Mouse (Mus musculus) testis, adult 2 months (tissue): ENCODE data around the gene Lcmt1. TPM values are rescaled to one million over a fixed set of nuclear protein-coding genes. Genes with fewer than 3 reads are reported as not detected.

ENCODE experiments used
- H3K27ac ChIP-seq: fragments of 200-500 bp; 2 replicates; pipeline ENCODE4 v1.5.1; 2012; ENCODE audit warnings: low read depth, low read length; ENCODE audit not compliant: control insufficient read depth, insufficient read depth
- H3K27me3 ChIP-seq: fragments of 200-500 bp; 2 replicates; pipeline ENCODE4 v1.6.1; 2012; ENCODE audit warnings: mild to moderate bottlenecking, low read length, moderate library complexity; ENCODE audit not compliant: control insufficient read depth, insufficient read depth
- H3K36me3 ChIP-seq: fragments of 200-500 bp; 2 replicates; pipeline ENCODE4 v1.6.1; 2012; ENCODE audit warnings: mild to moderate bottlenecking, low read length; ENCODE audit not compliant: control insufficient read depth, insufficient read depth
- H3K4me1 ChIP-seq: fragments of 200-500 bp; 2 replicates; pipeline ENCODE4 v1.6.1; 2012; ENCODE audit warnings: low read length; ENCODE audit not compliant: control insufficient read depth, insufficient read depth
- H3K4me3 ChIP-seq: fragments of 200-500 bp; 2 replicates; pipeline ENCODE4 v1.5.1; 2012; ENCODE audit warnings: low read depth, mild to moderate bottlenecking, low read length, moderate library complexity, mixed read lengths; ENCODE audit not compliant: control insufficient read depth
- CTCF ChIP-seq: fragments of 200-500 bp; IDR thresholded peaks from 2 replicates; pipeline ENCODE4 v1.5.1; 2012; ENCODE audit warnings: low read depth, mild to moderate bottlenecking, inconsistent platforms, low read length, moderate library complexity; ENCODE audit not compliant: control insufficient read depth, insufficient read depth, insufficient replicate concordance
- POLR2A ChIP-seq: fragments of 200-500 bp; IDR thresholded peaks from 2 replicates; pipeline ENCODE4 v1.6.1; 2012; ENCODE audit warnings: low read depth, mild to moderate bottlenecking, inconsistent platforms, low read length, moderate library complexity; ENCODE audit not compliant: control insufficient read depth
- polyA plus RNA-seq: library from polyadenylated mRNA; depleted of rRNA; stranded (reverse); fragments of >200 nt; gene quantifications from 2 replicates; pipeline ENCODE4 v1.2.3, GENCODE M21; 2012

The Lcmt1 gene
- polyA plus RNA-seq, 1 experiment, result 33.6 TPM

DNA sequence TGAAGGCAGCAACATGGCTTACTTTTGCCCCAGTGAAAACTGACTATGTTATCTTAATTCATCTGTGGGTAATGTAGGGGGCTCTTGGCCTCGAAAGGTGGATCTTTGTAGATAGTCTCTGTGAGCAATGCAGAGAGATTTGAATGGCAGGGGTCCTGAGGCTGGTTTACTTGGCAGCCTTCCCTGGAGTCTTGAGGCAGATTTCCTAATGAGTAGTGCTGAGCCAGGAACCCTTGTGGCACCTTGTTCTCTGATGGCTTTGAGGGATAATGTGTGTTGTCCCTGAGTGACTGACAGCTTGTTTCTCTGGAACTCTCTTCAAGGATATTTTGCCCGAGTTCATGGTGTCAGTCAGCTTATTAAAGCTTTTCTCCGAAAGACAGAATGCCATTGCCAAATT is 31.5 kb downstream of the Lcmt1 start:
- Histone ChIP-seq H3K36me3 (peaks cover 2% of the 10 kb centered on the region; the same call in 1 of the 2 replicates), H3K4me3 (no peak overlapping the region), H3K4me1 (no peaks in the 10 kb centered on the region), H3K27me3 (no peaks in the 10 kb centered on the region), H3K27ac (no peak overlapping the region)
- TF ChIP-seq CTCF (no peak), POLR2A (no peak)

DNA sequence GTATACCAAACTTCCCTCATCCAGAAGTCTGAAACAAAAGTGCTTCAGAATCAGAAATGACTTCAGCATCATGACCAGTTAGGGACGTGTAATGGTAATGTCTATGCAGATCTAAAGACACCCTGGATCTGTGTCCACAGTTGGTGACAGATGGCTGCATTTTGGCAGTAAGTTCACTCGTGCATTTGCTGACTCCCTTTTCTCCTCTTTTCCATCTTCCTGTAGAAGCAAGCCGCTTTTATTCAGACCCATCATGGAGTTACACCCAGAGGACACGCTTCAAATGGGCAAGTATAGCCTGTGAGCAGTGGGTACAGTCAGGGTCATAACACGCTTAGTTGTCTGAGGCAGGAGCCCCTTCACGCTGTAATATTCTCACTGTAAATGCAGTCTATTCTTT is 34.6 kb downstream of the Lcmt1 start:
- no peak overlapping the region for H3K27ac ChIP-seq
- TF ChIP-seq POLR2A (no peak), CTCF (no peak)
- no peaks in the 10 kb centered on the region for H3K4me1 ChIP-seq
- no peak overlapping the region for H3K4me3 ChIP-seq
- H3K36me3 ChIP-seq, result peaks cover 2% of the 10 kb centered on the region; the same call in 1 of the 2 replicates
- H3K27me3 ChIP-seq, result no peaks in the 10 kb centered on the region

DNA sequence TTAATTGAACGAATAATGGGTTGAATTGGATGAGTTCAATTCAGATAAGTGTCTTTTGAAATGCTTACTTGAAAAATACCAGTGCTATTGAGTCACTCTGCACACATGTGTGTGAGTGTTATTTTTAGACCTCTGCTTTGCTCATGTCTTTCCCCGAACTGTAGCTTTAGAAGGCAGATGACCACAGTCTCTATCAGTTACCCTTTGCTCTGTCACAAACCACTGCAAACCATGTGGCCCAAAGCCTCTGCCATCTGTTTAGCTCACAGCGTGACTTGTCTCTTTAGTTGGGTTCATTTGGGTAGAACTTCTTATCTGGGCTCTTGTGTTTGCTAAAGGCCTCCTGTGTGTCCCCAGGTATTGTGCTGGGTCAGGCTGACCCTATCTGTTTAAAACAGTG is 36.0 kb downstream of the Lcmt1 start:
- Histone ChIP-seq H3K36me3 (peaks cover 2% of the 10 kb centered on the region; the same call in 1 of the 2 replicates), H3K4me3 (no peak overlapping the region), H3K27me3 (no peaks in the 10 kb centered on the region), H3K4me1 (no peaks in the 10 kb centered on the region), H3K27ac (no peak overlapping the region)
- no peak for TF ChIP-seq CTCF
- TF ChIP-seq POLR2A, result no peak

DNA sequence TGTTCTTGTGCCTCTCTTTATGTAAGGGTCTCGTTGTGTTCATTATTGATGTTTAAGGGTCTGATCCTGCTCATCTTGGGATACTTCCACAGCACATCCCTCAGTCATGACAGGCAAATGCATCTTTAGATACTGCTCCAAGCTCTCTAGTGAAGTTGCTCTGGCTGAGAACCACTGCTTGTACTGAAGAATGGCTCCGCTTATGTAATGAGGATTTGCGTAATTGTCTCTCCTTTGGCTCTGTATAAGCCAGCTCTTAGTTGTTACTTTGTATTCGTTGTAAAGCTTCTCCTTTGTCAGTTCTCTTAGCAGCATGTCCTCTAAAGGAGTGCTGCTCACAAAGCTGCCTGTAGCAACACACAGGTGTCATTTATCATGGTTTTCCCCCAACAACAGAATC is 37.4 kb downstream of the Lcmt1 start:
- Histone ChIP-seq H3K27ac (no peak overlapping the region), H3K4me3 (no peak overlapping the region), H3K4me1 (no peaks in the 10 kb centered on the region), H3K36me3 (peaks cover 2% of the 10 kb centered on the region; the same call in 1 of the 2 replicates), H3K27me3 (no peaks in the 10 kb centered on the region)
- TF ChIP-seq POLR2A, result no peak
- no peak for TF ChIP-seq CTCF

DNA sequence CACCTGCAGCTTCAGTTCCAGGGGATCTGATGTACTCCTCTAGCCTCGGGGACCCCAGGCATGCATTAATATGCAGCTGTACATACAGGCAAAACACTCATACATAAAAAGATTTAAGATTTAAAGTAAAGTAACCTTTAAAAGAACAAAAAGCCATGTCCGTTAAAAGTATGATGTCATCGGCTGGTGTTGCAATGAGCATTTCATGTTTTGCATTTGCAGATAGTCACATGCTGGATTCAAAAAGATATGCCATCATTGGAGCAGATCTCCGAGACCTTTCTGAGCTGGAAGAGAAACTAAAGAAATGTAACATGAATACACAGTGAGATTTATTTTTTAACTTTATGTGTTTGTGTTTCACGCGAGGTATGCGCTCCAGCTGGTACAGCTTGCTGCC is 40.9 kb downstream of the Lcmt1 start:
- Histone ChIP-seq H3K4me3 (no peak overlapping the region), H3K36me3 (no peaks in the 10 kb centered on the region), H3K27ac (no peak overlapping the region), H3K27me3 (no peaks in the 10 kb centered on the region), H3K4me1 (no peaks in the 10 kb centered on the region; the same call in 1 of the 2 replicates)
- no peak for TF ChIP-seq CTCF
- TF ChIP-seq POLR2A, result no peak

DNA sequence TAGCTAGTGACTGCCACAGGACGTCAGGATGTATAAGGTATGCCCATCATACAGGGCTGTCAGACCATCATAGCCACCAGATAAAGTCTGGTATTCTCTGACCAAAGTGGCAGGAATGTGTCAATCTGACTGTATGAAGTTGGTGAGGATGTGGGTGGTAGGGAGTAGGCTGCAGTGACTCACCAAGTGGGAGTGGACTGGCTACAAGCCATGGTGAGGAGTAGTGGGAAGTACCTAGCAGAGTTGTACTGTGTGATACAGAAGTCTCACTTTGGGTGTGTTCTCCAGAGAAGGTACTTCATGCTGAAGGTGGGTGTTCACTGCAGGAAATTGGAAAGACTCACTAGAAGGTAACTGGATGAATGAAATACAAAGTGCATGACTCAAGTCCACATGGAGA is 41.5 kb downstream of the Lcmt1 start:
- H3K4me1 ChIP-seq, result no peaks in the 10 kb centered on the region; the same call in 1 of the 2 replicates
- TF ChIP-seq CTCF (no peak), POLR2A (no peak)
- H3K27me3 ChIP-seq, result no peaks in the 10 kb centered on the region
- no peak overlapping the region for H3K4me3 ChIP-seq
- H3K27ac ChIP-seq, result no peak overlapping the region
- H3K36me3 ChIP-seq, result no peaks in the 10 kb centered on the region

DNA sequence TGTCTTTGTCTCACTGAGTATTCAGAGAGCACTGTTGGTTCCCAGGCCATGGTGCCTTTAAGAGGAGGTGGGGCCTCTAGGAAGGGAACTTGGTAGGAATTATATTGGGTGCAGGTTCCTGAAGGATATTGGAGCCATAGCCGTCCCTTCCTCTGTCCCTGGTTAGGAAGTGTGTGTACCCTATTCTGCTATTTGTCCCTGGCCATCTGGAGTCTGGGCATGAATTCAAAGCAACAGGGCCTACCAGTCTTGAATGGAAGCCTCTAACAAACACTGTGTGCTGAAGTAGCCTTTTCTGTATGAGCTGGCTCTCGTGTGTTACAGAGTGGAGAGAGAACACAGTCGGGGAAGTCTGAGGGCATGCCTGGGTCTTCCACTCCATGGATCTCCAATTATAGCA is 42.6 kb downstream of the Lcmt1 start:
- H3K27ac ChIP-seq, result no peak overlapping the region
- H3K4me3 ChIP-seq, result no peak overlapping the region
- no peak for TF ChIP-seq CTCF
- H3K4me1 ChIP-seq, result no peaks in the 10 kb centered on the region; the same call in 1 of the 2 replicates
- H3K36me3 ChIP-seq, result no peaks in the 10 kb centered on the region
- H3K27me3 ChIP-seq, result no peaks in the 10 kb centered on the region

DNA sequence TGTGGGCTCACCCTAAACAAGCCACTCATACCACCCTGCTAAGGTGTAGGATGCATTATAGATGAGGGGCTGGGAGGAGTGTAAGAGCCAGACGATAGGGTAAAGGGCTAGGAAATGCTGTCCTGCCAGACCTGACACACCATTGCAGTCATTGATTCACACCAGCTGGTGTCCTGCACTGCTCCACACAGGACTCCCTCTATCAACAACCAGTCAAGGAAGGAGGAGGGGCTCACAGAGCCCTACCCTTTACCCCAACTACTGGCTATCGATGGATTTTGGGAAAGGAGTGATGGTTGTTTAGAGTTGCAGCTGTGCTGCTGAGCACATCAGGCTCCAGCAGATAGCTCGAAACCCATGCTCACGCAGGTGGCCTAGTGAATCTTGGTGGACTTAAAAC is 47.2 kb downstream of the Lcmt1 start:
- no peak overlapping the region for H3K27ac ChIP-seq
- TF ChIP-seq CTCF (no peak), POLR2A (no peak)
- H3K36me3 ChIP-seq, result no peaks in the 10 kb centered on the region; the same call in 1 of the 2 replicates
- no peak overlapping the region for H3K4me3 ChIP-seq
- H3K4me1 ChIP-seq, result peaks cover 9% of the 10 kb centered on the region
- no peaks in the 10 kb centered on the region for H3K27me3 ChIP-seq
